Mouse (Mus musculus) myocyte (in vitro differentiated cells): ENCODE results near the gene Mipep. TPM values are rescaled to one million over a fixed set of nuclear protein-coding genes. Genes with fewer than 3 reads are reported as not detected.

Experiments
- H3K27me3 ChIP-seq: one replicate; pipeline ENCODE4 v1.6.1; 2011; ENCODE audit not compliant: control insufficient read depth, insufficient read depth, insufficient read length
- H3K36me3 ChIP-seq: one replicate; pipeline ENCODE4 v1.6.1; 2011; ENCODE audit not compliant: control insufficient read depth, insufficient read depth
- H3K4me2 ChIP-seq: one replicate; pipeline ENCODE4 v1.6.1; 2011; ENCODE audit warnings: low read depth, control low read depth
- H3K4me3 ChIP-seq: one replicate; pipeline ENCODE4 v1.5.1; 2011; ENCODE audit warnings: mild to moderate bottlenecking, control low read depth, moderate library complexity
- H3K79me2 ChIP-seq: one replicate; pipeline ENCODE4 v1.6.1; 2011; ENCODE audit not compliant: control insufficient read depth, insufficient read depth
- H3ac ChIP-seq: one replicate; pipeline ENCODE4 v1.6.1; 2011; ENCODE audit not compliant: control insufficient read depth, insufficient read length
- CEBPB ChIP-seq: IDR thresholded peaks from 2 replicates; pipeline ENCODE4 v1.6.1; 2011; ENCODE audit warnings: mild to moderate bottlenecking, moderate library complexity; ENCODE audit not compliant: poor library complexity, insufficient read depth, severe bottlenecking
- E2F4 ChIP-seq: IDR thresholded peaks from one replicate; pipeline ENCODE4 v1.6.1; 2011; ENCODE audit warnings: mild to moderate bottlenecking, control low read depth, moderate library complexity; ENCODE audit not compliant: insufficient read depth
- MAX ChIP-seq: IDR thresholded peaks from one replicate; pipeline ENCODE4 v1.6.1; 2011; ENCODE audit warnings: low read depth, mild to moderate bottlenecking, control low read depth
- MYOD1 ChIP-seq, 3 experiments: IDR thresholded peaks; one replicate each; pipeline ENCODE4 v1.6.1; 2011; ENCODE audit warnings: control low read depth in 2 of 3, low read depth in 2 of 3, mild to moderate bottlenecking in 2 of 3, moderate library complexity in 1 of 3; ENCODE audit not compliant: insufficient read length in 2 of 3, control insufficient read depth in 1 of 3
- MYOG ChIP-seq, 3 experiments: IDR thresholded peaks; one replicate each; pipeline ENCODE4 v1.6.1; 2011; ENCODE audit warnings: control low read depth in 2 of 3, low read depth in 2 of 3, mild to moderate bottlenecking in 2 of 3; ENCODE audit not compliant: insufficient read length in 2 of 3, control insufficient read depth in 1 of 3, insufficient read depth in 1 of 3
- POLR2A ChIP-seq: IDR thresholded peaks from one replicate; pipeline ENCODE4 v1.6.1; 2011; ENCODE audit warnings: low read depth, mild to moderate bottlenecking, control low read depth, moderate library complexity; ENCODE audit not compliant: insufficient read length
- POLR2AphosphoS2 ChIP-seq: IDR thresholded peaks from one replicate; pipeline ENCODE4 v1.6.1; 2011; ENCODE audit warnings: low read depth, control low read depth; ENCODE audit not compliant: insufficient read length
- REST ChIP-seq: IDR thresholded peaks from one replicate; pipeline ENCODE4 v1.6.1; 2011; ENCODE audit warnings: mild to moderate bottlenecking, control low read depth, moderate library complexity; ENCODE audit not compliant: insufficient read depth, insufficient read length
- SRF ChIP-seq: IDR thresholded peaks from one replicate; pipeline ENCODE4 v1.6.1; 2011; ENCODE audit warnings: low read depth; ENCODE audit not compliant: control insufficient read depth, insufficient read length
- TCF12 ChIP-seq: IDR thresholded peaks from one replicate; pipeline ENCODE4 v1.6.1; 2011; ENCODE audit warnings: mild to moderate bottlenecking, control low read depth; ENCODE audit not compliant: poor library complexity, insufficient read depth, severe bottlenecking
- TCF3 ChIP-seq: IDR thresholded peaks from one replicate; pipeline ENCODE4 v1.6.1; 2011; ENCODE audit warnings: low read depth, control low read depth; ENCODE audit not compliant: insufficient read length
- USF1 ChIP-seq: IDR thresholded peaks from one replicate; pipeline ENCODE4 v1.6.1; 2011; ENCODE audit warnings: low read depth, mild to moderate bottlenecking, control low read depth, moderate library complexity
- polyA plus RNA-seq: library from polyadenylated mRNA; unstranded; fragments of >200 nt; fragmentation: generic; extraction: Trizol; gene quantifications from one replicate; pipeline ENCODE4 v1.2.1, GENCODE M21; 2012; ENCODE audit warnings: missing spikeins

Gene Mipep
- polyA plus RNA-seq, 1 experiment = 14.1 TPM

DNA sequence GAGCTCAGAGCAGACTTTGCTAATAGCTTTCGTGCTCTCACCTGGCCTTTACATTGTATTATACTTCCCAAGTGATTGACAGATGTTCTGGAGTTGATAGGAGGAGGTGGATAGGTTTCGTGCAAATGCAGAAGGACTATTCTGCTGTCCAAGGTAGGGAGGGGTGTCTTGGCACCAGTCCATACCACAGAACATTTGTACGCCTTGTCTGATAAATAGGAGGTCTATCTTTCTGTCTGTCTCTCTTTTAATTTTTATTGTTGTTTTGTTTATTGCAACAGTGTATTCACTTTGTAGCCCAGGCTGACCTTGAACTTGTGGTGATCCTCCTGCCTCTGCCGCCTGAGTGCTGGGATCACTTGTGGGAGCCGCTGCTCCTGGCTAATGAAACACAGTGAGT, 13.2 kb downstream of the Mipep start:
- H3K4me2 ChIP-seq = no peak overlapping the region
- H3K4me3 ChIP-seq = no peak overlapping the region
- no peak for TF ChIP-seq CEBPB
- TF ChIP-seq MAX = no peak
- TF ChIP-seq POLR2AphosphoS2 = no peak
- no peak for TF ChIP-seq SRF
- no peak for TF ChIP-seq E2F4
- no peak for TF ChIP-seq MYOG (IDR thresholded peaks at IDR 0.05; ENCODE audit: control insufficient read depth in 1 of 3, insufficient read depth in 1 of 3, insufficient read length in 2 of 3, low read depth in 2 of 3)
- TF ChIP-seq TCF12 = no peak
- no peak for TF ChIP-seq TCF3
- TF ChIP-seq USF1 = no peak
- TF ChIP-seq MYOD1 (IDR thresholded peaks at IDR 0.05; ENCODE audit: control insufficient read depth in 1 of 3, insufficient read length in 2 of 3, low read depth in 2 of 3) = no peak
- TF ChIP-seq POLR2A = no peak
- no peak for TF ChIP-seq REST
- no peaks in the 10 kb centered on the region for H3K27me3 ChIP-seq
- no peak overlapping the region for H3ac ChIP-seq
- no peaks in the 10 kb centered on the region for H3K79me2 ChIP-seq
- H3K36me3 ChIP-seq = peaks cover 8% of the 10 kb centered on the region

DNA sequence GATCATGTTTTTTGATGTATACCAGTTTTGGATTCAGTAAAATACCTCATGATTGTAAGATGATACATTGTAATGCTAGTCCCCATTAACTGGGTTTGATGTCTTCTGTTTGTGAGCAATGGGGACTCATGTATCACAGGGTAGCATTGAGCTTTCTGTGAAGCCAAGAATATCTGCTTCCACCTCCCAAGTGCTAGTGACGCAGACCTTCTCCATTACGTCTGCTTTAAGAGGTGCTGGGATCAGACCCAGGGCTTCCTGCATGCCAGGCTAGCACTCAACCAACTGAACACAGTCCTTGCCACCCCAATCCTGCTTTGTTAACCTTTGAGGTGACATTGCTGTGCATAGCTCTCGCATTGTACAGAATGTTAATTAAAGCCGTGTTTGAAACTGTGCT, 14.3 kb downstream of the Mipep start:
- Histone ChIP-seq H3K4me3 (no peak overlapping the region), H3K36me3 (peaks cover 8% of the 10 kb centered on the region), H3K27me3 (no peaks in the 10 kb centered on the region), H3K4me2 (no peak overlapping the region), H3K79me2 (no peaks in the 10 kb centered on the region), H3ac (no peak overlapping the region)
- TF ChIP-seq CEBPB (no peak), REST (no peak), USF1 (no peak), MYOD1 (IDR thresholded peaks at IDR 0.05; ENCODE audit: control insufficient read depth in 1 of 3, insufficient read length in 2 of 3, low read depth in 2 of 3) (no peak), MYOG (IDR thresholded peaks at IDR 0.05; ENCODE audit: control insufficient read depth in 1 of 3, insufficient read depth in 1 of 3, insufficient read length in 2 of 3, low read depth in 2 of 3) (no peak), E2F4 (no peak), POLR2A (no peak), POLR2AphosphoS2 (no peak), MAX (no peak), TCF12 (no peak), TCF3 (no peak), SRF (no peak)

DNA sequence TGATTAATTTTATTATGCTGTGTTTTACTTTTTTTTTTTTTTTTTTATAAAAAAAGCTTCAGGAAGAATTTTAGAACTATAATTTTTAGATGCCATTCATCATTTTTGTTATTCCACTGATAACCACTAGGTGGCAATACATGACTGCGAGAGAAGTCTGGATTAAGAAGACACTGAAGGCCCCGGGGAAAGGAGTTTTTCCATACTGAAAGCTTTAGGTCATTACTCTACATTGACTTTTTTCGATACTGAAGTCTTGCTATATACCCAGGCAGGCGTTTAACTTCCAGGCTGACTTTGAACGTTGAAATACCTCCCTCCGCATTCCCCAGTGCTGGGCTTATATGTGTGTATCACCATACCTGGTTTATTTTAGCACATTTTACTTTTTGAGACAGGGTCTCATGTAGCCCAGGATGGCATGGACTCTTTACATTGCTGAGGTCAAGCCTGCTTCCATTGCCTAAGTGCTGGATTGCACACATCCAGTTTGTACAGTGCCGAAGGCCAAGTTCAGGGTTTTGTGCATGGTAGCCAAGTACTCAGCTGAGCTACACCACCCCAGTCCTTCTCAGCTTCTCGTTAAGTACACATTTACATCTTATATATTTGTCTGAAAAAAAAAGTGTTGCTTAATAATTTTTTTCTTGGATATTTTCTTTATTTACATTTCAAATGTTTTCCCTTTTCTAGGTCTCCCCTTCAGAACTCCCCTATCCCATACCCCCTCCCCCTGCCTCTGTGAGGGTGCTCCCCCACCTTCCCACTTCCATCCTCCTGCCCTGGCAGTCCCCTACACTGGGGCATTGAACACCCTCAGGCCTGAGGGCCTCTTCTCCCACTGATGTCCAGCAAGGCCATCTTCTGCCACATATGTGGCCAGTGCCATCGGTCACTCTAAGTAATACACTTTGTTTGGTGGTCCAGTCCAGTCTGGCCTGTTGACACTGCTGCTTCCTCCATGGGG, 15.7 kb downstream of the Mipep start:
- no peaks in the 10 kb centered on the region for H3K79me2 ChIP-seq
- H3K4me3 ChIP-seq = no peak overlapping the region
- no peak for TF ChIP-seq USF1
- no peak for TF ChIP-seq MAX
- TF ChIP-seq SRF = no peak
- TF ChIP-seq MYOD1 (IDR thresholded peaks at IDR 0.05; ENCODE audit: control insufficient read depth in 1 of 3, insufficient read length in 2 of 3, low read depth in 2 of 3) = no peak
- no peak for TF ChIP-seq MYOG (IDR thresholded peaks at IDR 0.05; ENCODE audit: control insufficient read depth in 1 of 3, insufficient read depth in 1 of 3, insufficient read length in 2 of 3, low read depth in 2 of 3)
- TF ChIP-seq CEBPB = no peak
- TF ChIP-seq POLR2A = no peak
- no peak for TF ChIP-seq E2F4
- no peak for TF ChIP-seq REST
- no peak for TF ChIP-seq TCF3
- no peak for TF ChIP-seq POLR2AphosphoS2
- no peak for TF ChIP-seq TCF12
- no peak overlapping the region for H3K4me2 ChIP-seq
- peaks cover 8% of the 10 kb centered on the region for H3K36me3 ChIP-seq
- H3ac ChIP-seq = no peak overlapping the region
- H3K27me3 ChIP-seq = no peaks in the 10 kb centered on the region

- H3K4me2 ChIP-seq = no peak overlapping the region
- H3K79me2 ChIP-seq = no peaks in the 10 kb centered on the region
- H3K36me3 ChIP-seq = peaks cover 8% of the 10 kb centered on the region
- H3K27me3 ChIP-seq = no peaks in the 10 kb centered on the region
- no peak for TF ChIP-seq SRF
- no peak for TF ChIP-seq POLR2A
- no peak for TF ChIP-seq TCF12
- no peak for TF ChIP-seq MAX
- TF ChIP-seq MYOG (IDR thresholded peaks at IDR 0.05; ENCODE audit: control insufficient read depth in 1 of 3, insufficient read depth in 1 of 3, insufficient read length in 2 of 3, low read depth in 2 of 3) = no peak
- TF ChIP-seq CEBPB = no peak
- TF ChIP-seq USF1 = no peak
- TF ChIP-seq POLR2AphosphoS2 = no peak
- TF ChIP-seq E2F4 = no peak
- TF ChIP-seq REST = no peak
- no peak for TF ChIP-seq TCF3
- TF ChIP-seq MYOD1 (IDR thresholded peaks at IDR 0.05; ENCODE audit: control insufficient read depth in 1 of 3, insufficient read length in 2 of 3, low read depth in 2 of 3) = no peak
- H3ac ChIP-seq = no peak overlapping the region
- H3K4me3 ChIP-seq = no peak overlapping the region
These were observed 17.7 kb downstream of the Mipep start for GRCm38 (mm10) chr14:60802026-60802425.
